Mouse (Mus musculus) MEL (cell line): Measurements from ENCODE around the gene Gm10964. TPM values are rescaled to one million over a fixed set of nuclear protein-coding genes. Genes with fewer than 3 reads are reported as not detected.

Source experiments
- DNase-seq: peaks from one replicate; pipeline ENCODE4 v3.0.0; 2011; ENCODE audit warnings: low read depth, low spot score
- H3K27ac ChIP-seq: 2 replicates; pipeline ENCODE4 v1.5.1; 2012; ENCODE audit warnings: low read depth, mild to moderate bottlenecking, control low read depth, low read length, moderate library complexity; ENCODE audit not compliant: control insufficient read depth
- H3K27me3 ChIP-seq, 2 experiments: fragments of 150-350 bp in 1 of 2; sonication (generic) in 1 of 2; 2 replicates each; pipeline ENCODE4 v1.6.1; 2012; ENCODE audit warnings: low read length in 2 of 2, mild to moderate bottlenecking in 2 of 2, improper control_type of control experiment in 1 of 2, moderate library complexity in 1 of 2; ENCODE audit not compliant: insufficient read depth in 2 of 2, control insufficient read depth in 1 of 2
- H3K36me3 ChIP-seq, 2 experiments: 2 replicates each; pipeline ENCODE4 v1.6.1; 2012 to 2014; ENCODE audit warnings: low read length in 2 of 2, improper control_type of control experiment in 1 of 2, inconsistent platforms in 1 of 2, mild to moderate bottlenecking in 1 of 2; ENCODE audit not compliant: insufficient read depth in 2 of 2, control insufficient read depth in 1 of 2
- H3K4me1 ChIP-seq, 2 experiments: fragments of 150-350 bp in 1 of 2; sonication (generic) in 1 of 2; 2 replicates each; pipeline ENCODE4 v1.6.1; 2012; ENCODE audit warnings: low read length in 2 of 2, improper control_type of control experiment in 1 of 2, mild to moderate bottlenecking in 1 of 2; ENCODE audit not compliant: insufficient read depth in 2 of 2, control insufficient read depth in 1 of 2
- H3K4me3 ChIP-seq, 2 experiments: fragments of 150-350 bp in 1 of 2; sonication (generic) in 1 of 2; 2 replicates each; pipeline ENCODE4 v1.5.1; 2012; ENCODE audit warnings: low read depth in 2 of 2, low read length in 2 of 2, mild to moderate bottlenecking in 2 of 2, moderate library complexity in 2 of 2, control low read depth in 1 of 2, improper control_type of control experiment in 1 of 2; ENCODE audit not compliant: control insufficient read depth in 1 of 2, insufficient read depth in 1 of 2
- H3K79me2 ChIP-seq: 2 replicates; pipeline ENCODE4 v1.6.1; 2012; ENCODE audit warnings: mild to moderate bottlenecking, low read length, moderate library complexity; ENCODE audit not compliant: control insufficient read depth, poor library complexity, insufficient read depth
- H3K9ac ChIP-seq: 2 replicates; pipeline ENCODE4 v1.6.1; 2012; ENCODE audit warnings: low read depth, mild to moderate bottlenecking, control low read depth, low read length, moderate library complexity; ENCODE audit not compliant: control insufficient read depth, poor library complexity, severe bottlenecking
- H3K9me3 ChIP-seq: fragments of 150-350 bp; sonication (generic); replicated peaks from 2 replicates; pipeline ENCODE4 v1.6.1; 2012; ENCODE audit warnings: mild to moderate bottlenecking, low read length, improper control_type of control experiment, moderate library complexity; ENCODE audit not compliant: insufficient read depth
- CHD1 ChIP-seq: IDR thresholded peaks from 2 replicates; pipeline ENCODE4 v1.6.1; 2012; ENCODE audit warnings: low read depth, mild to moderate bottlenecking, inconsistent platforms, low read length, improper control_type of control experiment
- CHD2 ChIP-seq: IDR thresholded peaks from 2 replicates; pipeline ENCODE4 v1.6.1; 2011; ENCODE audit warnings: low read length, improper control_type of control experiment
- E2F4 ChIP-seq: IDR thresholded peaks from 2 replicates; pipeline ENCODE4 v1.6.1; 2011; ENCODE audit warnings: low read depth, low read length, improper control_type of control experiment, borderline replicate concordance
- ELF1 ChIP-seq: IDR thresholded peaks from 2 replicates; pipeline ENCODE4 v1.6.1; 2014; ENCODE audit warnings: low read depth, mild to moderate bottlenecking, inconsistent platforms, low read length, improper control_type of control experiment, moderate library complexity
- EP300 ChIP-seq, 2 experiments: IDR thresholded peaks; 2 replicates each; pipeline ENCODE4 v1.6.1; 2011; ENCODE audit warnings: improper control_type of control experiment in 2 of 2, low read length in 2 of 2, low read depth in 1 of 2, mild to moderate bottlenecking in 1 of 2
- ETS1 ChIP-seq: IDR thresholded peaks from 2 replicates; pipeline ENCODE4 v1.6.1; 2012; ENCODE audit warnings: low read depth, mild to moderate bottlenecking, inconsistent platforms, low read length, improper control_type of control experiment, moderate library complexity
- JUND ChIP-seq: IDR thresholded peaks from 2 replicates; pipeline ENCODE4 v1.6.1; 2011; ENCODE audit warnings: low read depth, mild to moderate bottlenecking, improper control_type of control experiment, low read length
- KAT2A ChIP-seq: conservative IDR thresholded peaks from 2 replicates; pipeline ENCODE4 v1.6.1; 2012; ENCODE audit warnings: low read depth, low read length, improper control_type of control experiment, inconsistent platforms
- MAFK ChIP-seq: IDR thresholded peaks from 2 replicates; pipeline ENCODE4 v1.6.1; 2011; ENCODE audit warnings: low read depth, mild to moderate bottlenecking, low read length, improper control_type of control experiment, borderline replicate concordance
- MAX ChIP-seq: IDR thresholded peaks from 2 replicates; pipeline ENCODE4 v1.6.1; 2011; ENCODE audit warnings: low read length, improper control_type of control experiment
- MEF2A ChIP-seq: IDR thresholded peaks from 2 replicates; pipeline ENCODE4 v1.6.1; 2014; ENCODE audit warnings: low read depth, mild to moderate bottlenecking, inconsistent platforms, low read length, improper control_type of control experiment; ENCODE audit not compliant: poor library complexity, insufficient replicate concordance, severe bottlenecking; ENCODE audit errors: extremely low read depth
- MXI1 ChIP-seq: IDR thresholded peaks from 2 replicates; pipeline ENCODE4 v1.6.1; 2011; ENCODE audit warnings: mild to moderate bottlenecking, low read depth, low read length, improper control_type of control experiment
- MYB ChIP-seq: IDR thresholded peaks from 2 replicates; pipeline ENCODE4 v1.6.1; 2011; ENCODE audit warnings: mild to moderate bottlenecking, low read depth, low read length, improper control_type of control experiment
- MYC ChIP-seq: IDR thresholded peaks from 2 replicates; pipeline ENCODE4 v1.6.1; 2011; ENCODE audit warnings: low read depth, mild to moderate bottlenecking, low read length, improper control_type of control experiment, moderate library complexity
- NELFE ChIP-seq: IDR thresholded peaks from 2 replicates; pipeline ENCODE4 v1.6.1; 2011; ENCODE audit warnings: low read depth, low read length, improper control_type of control experiment
- NRF1 ChIP-seq: IDR thresholded peaks from 2 replicates; pipeline ENCODE4 v1.6.1; 2014; ENCODE audit warnings: low read depth, mild to moderate bottlenecking, inconsistent platforms, low read length, improper control_type of control experiment, moderate library complexity; ENCODE audit not compliant: poor library complexity, insufficient read depth, severe bottlenecking
- POLR2AphosphoS2 ChIP-seq: IDR thresholded peaks from 2 replicates; pipeline ENCODE4 v1.6.1; 2011; ENCODE audit warnings: low read length, improper control_type of control experiment
- RAD21 ChIP-seq: IDR thresholded peaks from 2 replicates; pipeline ENCODE4 v1.6.1; 2011; ENCODE audit warnings: mild to moderate bottlenecking, low read depth, low read length, improper control_type of control experiment
- SIN3A ChIP-seq: IDR thresholded peaks from 2 replicates; pipeline ENCODE4 v1.6.1; 2012; ENCODE audit warnings: low read length, improper control_type of control experiment, inconsistent platforms
- SMC3 ChIP-seq: IDR thresholded peaks from 2 replicates; pipeline ENCODE4 v1.6.1; 2011; ENCODE audit warnings: low read depth, low read length, improper control_type of control experiment
- TBP ChIP-seq: IDR thresholded peaks from 2 replicates; pipeline ENCODE4 v1.8.0; 2011; ENCODE audit warnings: low read depth, low read length, improper control_type of control experiment
- UBTF ChIP-seq: IDR thresholded peaks from 2 replicates; pipeline ENCODE4 v1.6.1; 2012; ENCODE audit warnings: low read depth, mild to moderate bottlenecking, inconsistent platforms, low read length, improper control_type of control experiment, moderate library complexity, borderline replicate concordance; ENCODE audit not compliant: insufficient read depth
- USF2 ChIP-seq, 2 experiments: IDR thresholded peaks; 2 replicates each; pipeline ENCODE4 v1.6.1; 2011 to 2012; ENCODE audit warnings: improper control_type of control experiment in 2 of 2, low read length in 2 of 2, borderline replicate concordance in 1 of 2, inconsistent platforms in 1 of 2, low read depth in 1 of 2, mild to moderate bottlenecking in 1 of 2; ENCODE audit not compliant: insufficient read depth in 1 of 2
- ZKSCAN1 ChIP-seq: IDR thresholded peaks from 2 replicates; pipeline ENCODE4 v1.6.1; 2012; ENCODE audit warnings: low read depth, mild to moderate bottlenecking, inconsistent platforms, low read length, improper control_type of control experiment, moderate library complexity
- ZMIZ1 ChIP-seq: IDR thresholded peaks from 2 replicates; pipeline ENCODE4 v1.6.1; 2012; ENCODE audit warnings: low read depth, mild to moderate bottlenecking, inconsistent platforms, low read length, improper control_type of control experiment, moderate library complexity
- ZNF384 ChIP-seq: IDR thresholded peaks from 2 replicates; pipeline ENCODE4 v1.6.1; 2012; ENCODE audit warnings: low read depth, mild to moderate bottlenecking, inconsistent platforms, low read length, improper control_type of control experiment
- polyA plus RNA-seq, 2 experiments: library from polyadenylated mRNA; stranded (reverse) in 1 of 2; unstranded in 1 of 2; fragments of >175 nt in 1 of 2; fragments of >200 nt in 1 of 2; gene quantifications; 2 replicates each; pipeline versions ENCODE4 v1.2.1 to v1.2.4; 2012; ENCODE audit warnings: low replicate concordance in 2 of 2, low read depth in 1 of 2; ENCODE audit not compliant: insufficient read length in 2 of 2, insufficient read depth in 1 of 2, missing spikeins in 1 of 2
- total RNA-seq: library from RNA; depleted of rRNA; stranded (reverse); fragments of 300-350 nt; gene quantifications from 2 replicates; pipeline ENCODE4 v1.2.3, GENCODE M21; 2012

Gm10964 gene
- total and polyA plus RNA-seq, 3 experiments, result not detected

DNA sequence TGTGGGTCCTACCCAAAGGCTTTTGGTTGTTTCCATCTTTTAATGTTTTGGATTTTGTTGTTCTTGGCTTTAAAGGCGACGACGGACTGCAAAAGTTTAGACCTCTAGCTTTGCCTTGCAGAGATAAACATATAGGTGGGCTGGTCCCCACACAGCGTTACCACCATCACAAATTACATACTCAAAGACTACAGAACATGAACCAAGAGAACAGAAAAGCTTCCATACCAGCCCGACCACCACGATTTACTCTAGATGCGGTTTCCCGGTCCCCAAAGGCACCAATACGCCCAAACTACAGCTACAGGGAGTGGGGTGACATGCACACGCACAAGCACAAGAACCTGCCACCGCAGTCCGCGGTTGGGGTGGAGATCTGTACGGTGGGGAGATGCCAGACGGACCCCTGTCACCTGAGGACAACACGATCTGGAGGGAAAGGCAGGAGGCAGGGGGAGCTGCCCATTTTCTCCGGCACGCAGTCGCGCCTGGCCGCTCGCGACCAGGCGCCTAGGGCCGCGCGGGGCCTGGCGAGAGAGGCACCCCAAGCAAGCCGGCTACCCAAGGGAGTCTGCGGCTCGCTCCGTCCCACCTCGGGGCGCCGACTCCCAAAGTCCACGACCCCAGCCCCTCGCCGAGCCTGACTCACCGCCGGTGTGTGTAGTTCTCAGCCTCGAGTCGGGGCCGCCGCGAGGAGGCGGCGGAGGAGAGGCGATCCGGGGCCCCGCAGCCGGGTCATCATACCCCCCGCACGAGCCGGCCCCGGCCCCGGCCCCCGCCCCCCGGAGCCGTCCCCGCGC is 51.4 kb downstream of the Gm10964 start:
- Histone ChIP-seq H3K9me3 (no peaks in the 10 kb centered on the region), H3K4me1 (peaks cover 13 to 18% of the 10 kb centered on the region in 2 experiments), H3K27me3 (no peaks in the 10 kb centered on the region), H3K79me2 (peaks cover 45% of the 10 kb centered on the region), H3K4me3 (peak overlapping the region; percentile 75 to 91), H3K36me3 (peaks cover 0 to 35% of the 10 kb centered on the region in 2 experiments; a peak in 2 of 4 replicates), H3K27ac (peak overlapping the region; percentile 67), H3K9ac (peak overlapping the region; percentile 92)
- DNase-seq, result peak; percentile 68
- peak; percentile 28; the same call in 1 of the 2 replicates for TF ChIP-seq SIN3A
- no peak for TF ChIP-seq MAFK

DNA sequence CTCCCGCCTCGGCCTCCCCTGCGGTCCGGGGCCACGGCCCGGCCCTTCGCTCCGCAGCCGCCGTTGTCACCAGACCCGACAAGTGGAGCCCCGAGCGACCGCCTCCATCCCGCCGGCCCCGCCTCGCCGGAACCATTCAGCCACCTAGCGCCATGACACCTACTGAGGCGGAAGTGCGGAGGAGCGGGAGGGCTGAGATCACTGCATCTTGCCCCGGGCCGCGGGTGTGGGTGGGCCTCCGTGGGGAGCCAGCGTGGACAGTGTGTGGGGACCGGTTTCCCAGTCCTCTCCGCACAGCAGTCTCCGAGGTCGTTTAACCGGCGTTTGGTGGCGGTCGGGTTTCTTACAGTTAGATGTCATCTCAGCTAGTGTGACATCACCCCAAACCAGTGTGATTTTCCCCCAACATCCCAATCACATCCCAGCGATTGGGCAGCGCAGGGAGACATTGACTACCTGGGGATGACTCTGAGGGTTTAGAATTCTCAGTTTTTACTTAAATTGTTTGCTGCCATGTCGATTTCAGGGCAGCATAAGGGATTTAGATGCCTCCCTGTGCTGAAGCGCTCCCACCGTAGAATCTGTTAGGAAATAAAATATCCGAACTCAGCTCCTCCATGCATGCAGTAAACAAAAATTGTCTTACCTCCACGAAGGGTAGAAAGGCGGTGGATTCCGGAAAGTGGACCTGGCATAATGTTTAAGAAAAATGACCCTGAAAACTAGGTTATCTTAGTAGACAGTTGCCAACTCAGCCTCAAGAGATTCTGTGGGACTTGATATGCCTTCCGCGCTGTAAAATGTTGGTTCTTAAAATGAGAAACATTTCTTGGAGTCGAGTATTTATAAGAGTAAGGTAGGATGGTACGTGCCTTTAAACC is 52.3 kb downstream of the Gm10964 start, which contains the start of gene Hipk1:
Gene Hipk1, minus strand, starts transcription at position 334 of the 881 bp plus-strand sequence.
- H3K9me3 ChIP-seq, result no peaks in the 10 kb centered on the region
- H3K79me2 ChIP-seq, result peaks cover 39% of the 10 kb centered on the region
- peak within 1 kb of the TSS; percentile 75 to 91 for H3K4me3 ChIP-seq
- H3K4me1 ChIP-seq, result peaks cover 13 to 18% of the 10 kb centered on the region in 2 experiments
- peak; percentile 94 for DNase-seq
- peak within 1 kb of the TSS; percentile 87 for H3K27ac ChIP-seq
- H3K36me3 ChIP-seq, result peaks cover 0 to 32% of the 10 kb centered on the region in 2 experiments; a peak in 2 of 4 replicates
- H3K9ac ChIP-seq, result peak within 1 kb of the TSS; percentile 92
- no peaks in the 10 kb centered on the region for H3K27me3 ChIP-seq
- TF ChIP-seq USF2 (IDR thresholded peaks at IDR 0.05; ENCODE audit: borderline replicate concordance in 1 of 2, insufficient read depth in 1 of 2, low read depth in 1 of 2, low read length in 2 of 2) (no peak), NRF1 (peak; percentile 47), RAD21 (no peak), ELF1 (peak; percentile 90), ETS1 (peak; percentile 12; the same call in 1 of the 2 replicates), JUND (no peak), ZKSCAN1 (no peak), UBTF (no peak), MAFK (0 out of 2 replicates have a peak, but pooled peaks have one; percentile 5), MXI1 (peak; percentile 76), KAT2A (no peak; the same call in 1 of the 2 replicates), E2F4 (no peak), ZMIZ1 (no peak), SMC3 (no peak), ZNF384 (peak; percentile 2; the same call in 1 of the 2 replicates), NELFE (peak; percentile 63), TBP (0 out of 2 replicates have a peak, but pooled peaks have one; percentile 46), CHD1 (peak; percentile 87), MYC (no peak), EP300 (IDR thresholded peaks at IDR 0.05; ENCODE audit: low read depth in 1 of 2, low read length in 2 of 2) (peak in 1 of 2 experiments; percentile 32; a peak in 2 of 4 replicates), POLR2AphosphoS2 (peak; percentile 74; the same call in 1 of the 2 replicates), SIN3A (peak; percentile 82), MYB (no peak), MAX (peak; percentile 71; the same call in 1 of the 2 replicates), CHD2 (no peak), MEF2A (no peak)
